Mouse (Mus musculus) lung, adult 18-20 months (tissue): ENCODE results near the gene Ccnjl.

Source experiments
- DNase-seq, 2 experiments: peaks; one replicate each; pipeline ENCODE4 v3.0.0; 2022; ENCODE audit warnings: mixed read lengths in 2 of 2

Gene Ccnjl

DNA sequence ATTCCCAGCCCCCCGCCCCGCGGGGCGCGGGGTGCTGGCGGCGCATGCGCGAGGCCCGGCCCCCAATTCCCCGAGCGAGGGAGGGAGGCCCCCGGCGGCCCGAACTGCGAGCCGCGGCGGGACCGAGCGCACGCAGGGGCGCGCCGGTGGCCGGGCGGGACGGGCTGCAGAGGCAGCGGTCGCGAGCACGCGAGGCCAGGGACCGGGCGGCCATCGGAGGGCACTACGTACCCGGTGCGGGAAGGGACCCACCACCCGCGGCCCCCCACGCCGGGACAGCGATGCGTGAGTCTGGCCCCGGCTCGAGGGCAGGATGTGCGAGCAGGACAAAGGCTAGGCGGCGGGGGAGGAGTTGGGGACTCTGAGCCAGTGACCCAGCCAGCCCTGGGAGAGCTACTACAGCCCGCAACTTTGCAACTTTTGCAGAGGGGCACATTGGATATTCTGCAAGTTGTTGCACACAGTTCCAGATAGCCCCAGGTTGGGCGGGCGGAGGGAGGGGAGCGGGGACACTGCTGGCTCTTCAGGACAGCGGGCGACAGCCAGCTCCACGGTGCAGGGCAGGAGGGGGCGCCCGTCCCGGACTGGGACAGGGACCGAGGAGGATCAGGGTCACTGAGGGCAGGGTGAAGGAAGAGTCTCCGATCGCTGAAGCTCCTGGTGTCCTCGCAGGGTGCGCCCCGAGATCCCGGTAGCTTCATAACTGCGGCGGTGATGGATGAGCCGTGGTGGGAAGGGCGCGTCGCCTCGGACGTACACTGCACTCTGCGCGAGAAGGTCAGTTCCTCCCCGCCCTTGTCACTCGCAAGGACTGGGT is at the start of gene Ccnjl:
Gene Ccnjl (plus strand): TSS at position 102 of the 817 bp plus-strand sequence.
- peak; percentile 30 to 45 for DNase-seq

- no peak for DNase-seq
These were observed 49.2 kb upstream of the Ccnjl start for GRCm38 (mm10) chr11:43479376-43479775.

DNA sequence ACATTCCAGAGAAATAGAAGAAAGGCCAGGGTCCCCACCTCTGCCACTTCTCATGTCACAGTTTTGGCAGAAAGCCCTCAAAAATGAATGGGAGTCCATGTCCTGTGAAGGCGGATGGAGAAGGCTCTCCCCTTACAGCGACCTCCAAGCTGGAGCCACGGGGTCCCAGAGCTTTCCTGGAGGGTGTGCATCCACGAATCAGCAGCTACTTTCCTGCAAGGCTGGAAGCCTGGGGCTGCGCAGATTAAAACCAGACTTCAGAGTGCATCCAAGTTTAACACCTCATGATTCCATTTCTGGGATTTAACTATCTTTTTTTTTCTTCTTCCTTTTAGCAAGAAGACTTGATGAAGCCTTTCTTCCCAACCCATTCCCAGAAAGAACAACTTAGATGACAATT is 48.0 kb upstream of the Ccnjl start:
- DNase-seq = no peak

DNA sequence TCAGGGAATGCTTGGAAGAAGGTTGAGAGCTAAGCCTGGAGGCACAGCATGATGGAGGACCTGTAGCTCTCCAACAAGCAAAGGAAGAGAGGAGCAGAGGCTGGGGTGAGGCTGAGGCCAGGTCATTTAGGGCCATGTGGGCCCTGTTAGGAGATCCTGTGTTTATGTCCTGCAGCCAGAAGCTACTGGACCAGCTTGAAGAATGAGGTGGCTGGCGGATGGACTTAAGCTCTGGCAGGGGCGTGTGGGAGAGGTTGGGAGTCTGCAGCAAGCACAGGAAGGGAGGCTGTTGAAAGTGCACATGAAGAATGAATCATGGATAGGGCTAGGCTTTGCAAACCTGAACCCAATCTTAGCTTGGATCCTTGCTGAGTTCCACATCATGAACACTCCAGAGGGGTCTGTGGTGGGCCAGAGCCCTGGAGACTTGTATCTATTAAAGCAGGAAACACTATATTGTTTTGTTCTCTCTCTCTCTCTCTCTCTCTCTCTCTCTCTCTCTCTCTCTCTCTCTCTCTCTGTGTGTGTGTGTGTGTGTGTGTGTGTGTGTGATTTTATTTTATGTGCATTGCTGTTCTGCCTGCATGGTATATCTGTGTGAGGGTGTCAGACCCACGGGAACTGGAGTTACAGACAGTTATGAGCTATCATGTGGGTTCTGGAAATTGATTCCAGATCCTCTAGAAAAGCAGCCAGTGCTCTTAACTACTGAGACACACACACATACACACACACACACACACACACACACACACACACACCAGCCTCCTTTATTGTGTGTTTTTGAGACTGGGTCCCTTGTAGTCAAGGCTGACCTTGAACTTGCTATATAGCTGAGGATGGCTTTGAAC is 46.7 kb upstream of the Ccnjl start:
- peak; percentile 56 for DNase-seq

- DNase-seq = no peak
These were observed 45.3 kb upstream of the Ccnjl start for GRCm38 (mm10) chr11:43483122-43483792.

DNA sequence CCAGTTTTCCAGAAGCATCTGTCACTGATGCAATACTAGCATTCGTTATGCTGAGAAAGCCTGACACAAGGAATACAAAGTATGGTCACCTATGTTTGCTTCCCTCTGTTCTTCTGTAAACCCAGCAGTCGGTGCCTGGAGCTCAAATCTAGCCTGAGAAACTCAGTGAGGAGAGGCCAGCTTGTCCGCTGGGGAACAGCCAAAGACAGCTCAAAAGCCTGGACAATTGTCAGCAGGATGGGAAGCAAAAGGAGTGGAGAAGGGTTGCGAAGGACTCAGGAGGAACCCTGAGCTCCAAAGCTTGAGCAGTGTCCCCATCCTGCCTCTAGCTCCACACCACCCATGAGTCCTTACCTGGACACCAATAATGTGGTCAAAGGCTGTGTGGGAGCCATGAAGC is 44.5 kb upstream of the Ccnjl start:
- no peak for DNase-seq

- no peak for DNase-seq
These were observed 43.9 kb upstream of the Ccnjl start for GRCm38 (mm10) chr11:43484652-43485051.

- DNase-seq = no peak
These were observed 42.7 kb upstream of the Ccnjl start for GRCm38 (mm10) chr11:43485855-43486254.

DNA sequence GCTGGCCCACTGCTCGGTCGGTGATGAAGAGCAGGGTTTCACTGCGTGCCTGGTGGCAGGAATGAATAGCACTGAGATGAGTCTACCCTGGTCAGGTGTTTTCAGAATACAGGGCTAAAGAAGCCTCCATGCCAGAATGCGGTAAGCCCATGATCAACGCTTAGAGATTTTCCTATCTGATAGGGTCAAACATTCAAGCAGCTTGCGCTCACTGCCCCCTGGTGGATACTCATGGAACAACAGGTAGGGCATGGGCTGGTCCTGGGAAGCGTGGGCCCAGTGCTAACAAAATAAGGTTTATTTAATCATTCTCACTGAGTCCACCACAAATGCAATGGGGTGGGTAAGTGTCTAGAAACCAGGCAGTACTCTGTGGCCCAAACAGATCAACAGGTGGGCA is 35.9 kb upstream of the Ccnjl start:
- DNase-seq = peak; percentile 56 to 65

DNA sequence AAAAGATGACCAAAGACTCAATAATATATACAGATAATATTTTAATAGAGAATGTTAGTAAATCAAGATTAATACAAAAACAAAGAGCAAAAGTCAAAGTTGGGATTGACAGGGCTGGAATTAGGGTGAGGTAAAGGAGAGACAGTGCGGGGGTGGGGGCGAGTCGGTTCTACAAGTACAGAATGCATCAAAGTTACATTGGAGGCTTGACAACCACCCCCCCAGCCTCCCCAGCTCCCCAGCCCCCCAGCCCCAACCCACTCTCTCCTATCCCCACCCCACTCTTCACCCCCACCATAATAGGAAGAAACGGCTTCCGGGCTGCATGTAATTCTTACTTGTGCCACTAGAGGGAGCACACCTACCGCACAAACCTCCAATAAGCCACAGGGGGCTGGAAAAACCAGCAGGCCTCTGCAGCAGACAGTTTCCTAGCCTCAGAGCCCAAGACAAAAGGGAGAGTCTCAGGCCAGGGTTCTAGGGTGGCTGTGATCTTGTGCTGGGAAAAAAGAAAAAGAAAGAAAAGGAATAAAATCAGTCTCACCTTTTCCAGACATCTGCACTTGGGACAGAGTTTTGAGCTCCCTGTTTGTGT is 34.7 kb upstream of the Ccnjl start:
- peak; percentile 47 to 60 for DNase-seq

DNA sequence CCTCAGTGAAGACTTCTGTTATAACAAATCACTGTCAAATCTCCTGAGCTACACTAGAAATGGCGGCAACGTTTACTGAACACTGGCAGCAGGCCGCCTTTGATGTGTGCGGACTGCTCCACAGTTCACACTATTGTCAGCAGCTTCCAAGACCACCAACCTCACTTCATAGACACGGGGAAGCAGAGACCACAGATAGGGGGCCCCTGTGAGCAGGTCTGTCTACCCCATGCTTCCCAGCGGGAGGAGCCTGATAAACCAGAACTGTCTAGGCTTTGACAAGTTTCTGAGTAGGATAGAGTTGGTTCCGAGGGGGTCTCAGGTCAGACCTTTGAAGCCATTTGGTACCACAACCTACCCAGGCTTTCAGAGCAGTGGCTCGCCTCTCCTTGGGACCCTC is 33.5 kb upstream of the Ccnjl start:
- DNase-seq = no peak

- peak; percentile 14 to 30 for DNase-seq
These were observed 33.1 kb upstream of the Ccnjl start for GRCm38 (mm10) chr11:43495532-43495931.

DNA sequence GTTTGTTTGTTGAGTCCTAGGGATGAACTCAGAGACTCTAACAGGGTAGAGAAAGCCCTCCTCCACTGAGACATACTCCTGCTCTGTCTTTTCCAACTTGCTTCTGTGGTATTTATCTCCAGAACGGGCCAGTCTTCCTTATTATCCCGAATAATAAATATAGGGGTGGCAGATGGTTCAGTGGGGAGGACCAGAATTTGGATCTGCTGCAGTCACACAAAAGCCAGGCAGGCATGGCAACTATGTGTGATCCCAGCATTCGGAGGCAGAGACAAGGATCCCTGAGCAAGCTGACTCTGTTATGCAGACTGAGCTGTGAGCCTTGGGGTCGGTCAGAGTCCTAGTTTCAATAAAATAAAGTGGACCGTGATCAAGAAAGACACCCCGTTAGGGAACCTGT is 27.3 kb upstream of the Ccnjl start:
- no peak for DNase-seq

GRCm38 (mm10) chr11:43505188-43505587 is 23.4 kb upstream of the Ccnjl start:
- no peak for DNase-seq

DNA sequence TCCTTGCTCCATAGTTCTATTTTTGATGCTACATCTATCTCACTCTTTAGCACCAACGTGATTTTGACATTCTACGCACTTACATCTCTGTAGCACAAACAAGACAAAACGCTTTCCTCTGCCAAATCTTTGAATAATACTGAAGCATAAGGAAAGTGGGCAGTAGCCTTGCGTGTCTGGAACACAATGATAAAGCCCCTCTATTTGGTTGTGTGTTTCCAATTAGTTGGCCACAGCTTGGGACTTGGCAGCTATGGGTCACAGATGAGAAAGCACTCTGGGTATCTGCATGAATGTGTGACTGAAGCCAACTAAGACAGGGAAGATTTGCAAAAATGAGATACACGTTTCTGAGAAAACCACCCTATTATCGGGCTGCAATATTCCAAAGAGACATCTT is 20.6 kb upstream of the Ccnjl start:
- no peak for DNase-seq

DNA sequence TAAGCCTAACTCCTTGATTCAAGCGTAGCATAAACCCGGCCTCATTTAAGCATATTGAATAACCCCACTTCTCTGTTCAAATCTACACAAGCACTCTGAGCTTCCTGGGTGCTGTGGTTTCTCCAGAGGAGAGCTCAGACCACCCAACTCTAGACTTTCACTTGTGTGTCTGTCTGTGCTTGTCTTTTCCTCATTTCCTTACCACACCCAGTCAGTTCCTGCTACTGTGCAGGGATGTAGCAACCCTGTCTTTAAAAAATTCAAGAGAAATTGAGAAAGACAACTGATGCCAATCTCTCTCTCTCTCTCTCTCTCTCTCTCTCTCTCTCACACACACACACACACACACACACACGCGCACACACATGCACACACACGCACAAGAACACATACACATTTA is 18.7 kb upstream of the Ccnjl start:
- DNase-seq = no peak

GRCm38 (mm10) chr11:43512661-43513190 is 15.9 kb upstream of the Ccnjl start:
- peak in 1 of 2 experiments; percentile 10 for DNase-seq

GRCm38 (mm10) chr11:43516344-43517021 is 12.1 kb upstream of the Ccnjl start:
- DNase-seq = peak in 1 of 2 experiments; percentile 36

- DNase-seq = no peak
These were observed 10.9 kb upstream of the Ccnjl start for GRCm38 (mm10) chr11:43517641-43518040.

- DNase-seq = no peak
These were observed 10.5 kb upstream of the Ccnjl start for GRCm38 (mm10) chr11:43518086-43518485.

DNA sequence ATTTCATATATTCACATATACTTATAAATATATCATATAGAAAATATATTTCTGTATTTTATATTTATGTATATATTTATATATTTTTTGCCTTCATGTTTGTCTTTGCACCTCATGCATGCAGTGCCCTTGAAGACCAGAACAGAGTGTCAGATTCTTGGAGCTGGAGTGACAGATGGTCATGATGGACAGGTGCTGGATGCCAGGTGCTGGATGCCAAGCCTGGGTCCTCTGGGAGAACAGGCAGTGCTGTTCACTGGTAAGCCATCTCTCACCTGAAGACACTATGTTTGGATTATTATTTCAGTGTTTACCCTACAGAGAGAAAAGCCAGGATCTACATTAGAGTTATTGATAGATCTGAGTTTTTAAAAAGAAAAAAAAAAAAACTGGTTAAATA is 9.8 kb upstream of the Ccnjl start:
- DNase-seq = no peak

GRCm38 (mm10) chr11:43520521-43520920 is 8.1 kb upstream of the Ccnjl start:
- no peak for DNase-seq
